Mouse (Mus musculus) liver, embryonic 14.5 days (tissue): ENCODE measurements around the gene Ptprn2. TPM values are rescaled to one million over a fixed set of nuclear protein-coding genes. Genes with fewer than 3 reads are reported as not detected.

Experiments used
- ATAC-seq: fragments of 200-750 bp; cut with Nextera tagmentation; 2 replicates; pipeline ENCODE4 v1.8.0; 2017; ENCODE audit warnings: moderate number of reproducible peaks, mild to moderate bottlenecking, moderate library complexity; ENCODE audit not compliant: insufficient read depth
- DNase-seq, 3 experiments: peaks; one replicate each; pipeline ENCODE4 v3.0.0-alpha.2; 2012 to 2013; ENCODE audit warnings: low read depth in 3 of 3, low spot score in 3 of 3
- H3K27ac ChIP-seq: fragments of 300-500 bp; sonication (generic); 2 replicates; pipeline ENCODE4 v1.5.1; 2014; ENCODE audit warnings: moderate library complexity, mild to moderate bottlenecking, control low read depth, inconsistent platforms
- H3K27me3 ChIP-seq: fragments of 300-500 bp; sonication (generic); 2 replicates; pipeline ENCODE4 v1.6.1; 2014; ENCODE audit warnings: mild to moderate bottlenecking, low read length, moderate library complexity; ENCODE audit not compliant: control insufficient read depth, insufficient read depth
- H3K36me3 ChIP-seq: fragments of 300-500 bp; sonication (generic); replicated peaks from 2 replicates; pipeline ENCODE4 v1.6.1; 2014; ENCODE audit warnings: low read depth; ENCODE audit not compliant: control insufficient read depth, insufficient read depth
- H3K4me1 ChIP-seq, 2 experiments: fragments of 200-500 bp in 1 of 2; fragments of 300-500 bp in 1 of 2; sonication (generic) in 1 of 2; replicated peaks; 2 replicates each; pipeline ENCODE4 v1.6.1; 2012 to 2014; ENCODE audit warnings: antibody characterized with exemption in 1 of 2, inconsistent platforms in 1 of 2, low read length in 1 of 2; ENCODE audit not compliant: control insufficient read depth in 2 of 2, insufficient read depth in 2 of 2
- H3K4me2 ChIP-seq: fragments of 300-500 bp; sonication (generic); 2 replicates; pipeline ENCODE4 v1.6.1; 2014; ENCODE audit warnings: low read depth, mild to moderate bottlenecking, control low read depth, moderate library complexity
- H3K4me3 ChIP-seq, 2 experiments: fragments of 200-500 bp in 1 of 2; fragments of 300-500 bp in 1 of 2; sonication (generic) in 1 of 2; 2 replicates each; pipeline ENCODE4 v1.5.1; 2012 to 2014; ENCODE audit warnings: low read depth in 2 of 2, low read length in 2 of 2, mild to moderate bottlenecking in 2 of 2, control low read depth in 1 of 2, inconsistent platforms in 1 of 2, moderate library complexity in 1 of 2; ENCODE audit not compliant: insufficient read depth in 1 of 2
- H3K9ac ChIP-seq: fragments of 300-500 bp; sonication (generic); replicated peaks from 2 replicates; pipeline ENCODE4 v1.6.1; 2014; ENCODE audit warnings: mild to moderate bottlenecking, control low read depth, moderate library complexity
- H3K9me3 ChIP-seq: fragments of 300-500 bp; sonication (generic); 2 replicates; pipeline ENCODE4 v1.6.1; 2016; ENCODE audit warnings: low read length, mixed read lengths; ENCODE audit not compliant: control insufficient read depth
- CTCF ChIP-seq: IDR thresholded peaks from 2 replicates; pipeline ENCODE4 v1.5.1; 2016; ENCODE audit warnings: antibody characterized with exemption, low read depth, control low read depth
- EP300 ChIP-seq: IDR thresholded peaks from 2 replicates; pipeline ENCODE4 v1.6.1; 2016; ENCODE audit warnings: antibody characterized with exemption, low read depth
- WGBS: fragments of 180-500 bp; shearing (Covaris S2); extraction: QIAGEN DNeasy Blood & Tissue Kit; methylation state at CpG from one replicate; pipeline ENCODE4 v1.1.7; 2014; ENCODE audit not compliant: insufficient replicate concordance; 5-methylcytosine and 5-hydroxymethylcytosine counted together
- polyA plus RNA-seq, 2 experiments: library from polyadenylated mRNA; depleted of rRNA in 1 of 2; stranded (reverse) in 1 of 2; unstranded in 1 of 2; fragments of >200 nt; fragmentation: Nextera tagmentation in 1 of 2; extraction: Ambion mirVana in 1 of 2; gene quantifications; 2 replicates each; pipeline versions ENCODE4 v1.2.1 to v1.2.3; 2012 to 2014

Gene Ptprn2
- polyA plus RNA-seq (2012; rRNA removed) (0.02 and 0.04 TPM in 2 replicates), polyA plus RNA-seq (2014; fragmentation: Nextera tagmentation; extraction: Ambion mirVana) (not detected in 2 replicates)

DNA sequence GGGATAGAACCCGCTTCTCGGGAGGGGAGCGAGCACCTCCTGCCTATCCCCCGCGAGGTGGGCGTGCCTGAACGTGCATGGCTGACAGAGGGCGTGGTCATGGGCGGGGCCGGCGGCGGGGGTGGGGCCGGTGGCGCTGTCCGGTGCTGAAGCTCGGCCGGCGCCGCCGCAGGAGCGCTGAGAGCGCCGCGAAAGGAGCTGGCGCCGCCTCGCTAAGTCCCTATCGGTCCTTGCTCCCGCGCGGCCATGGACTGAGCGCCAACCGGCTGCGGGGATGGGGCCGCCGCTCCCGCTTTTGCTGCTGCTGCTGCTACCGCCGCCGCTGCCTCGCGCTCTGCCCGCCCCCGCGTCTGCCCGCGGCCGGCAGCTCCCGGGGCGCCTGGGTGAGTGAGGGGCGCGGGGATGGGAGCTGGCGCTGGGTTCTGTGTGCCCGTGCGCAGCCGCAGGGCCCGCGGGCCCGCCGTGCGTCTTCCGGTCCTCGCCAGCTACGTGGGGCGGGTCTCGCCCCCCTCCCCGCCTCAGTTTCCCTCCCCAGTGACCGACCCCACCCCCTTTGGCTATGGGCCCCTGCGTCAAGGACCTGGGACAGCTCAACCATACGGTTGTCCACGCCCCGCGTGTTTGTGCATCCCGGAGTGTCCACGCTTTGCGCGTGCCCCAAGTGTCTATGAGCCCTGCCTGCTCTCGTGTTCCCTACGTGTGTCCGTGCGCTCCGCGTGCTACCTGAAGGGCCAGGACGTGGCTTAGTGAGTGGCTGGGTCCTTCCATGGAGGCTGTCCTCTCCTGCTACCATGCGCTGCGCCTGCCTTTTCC lies at the start of gene Ptprn2:
Gene Ptprn2, plus strand, starts transcription at position 130 of the 813 bp plus-strand sequence.
- Histone ChIP-seq H3K27ac (no peak within 1 kb of the TSS), H3K9me3 (no peaks in the 10 kb centered on the region), H3K27me3 (peaks cover 12% of the 10 kb centered on the region), H3K4me2 (peak within 1 kb of the TSS; percentile 58), H3K36me3 (no peaks in the 10 kb centered on the region), H3K9ac (no peak within 1 kb of the TSS), H3K4me1 (peaks cover 0 to 2% of the 10 kb centered on the region in 2 experiments; a peak in 1 of 4 replicates), H3K4me3 (peak within 1 kb of the TSS in 1 of 2 experiments; percentile 31; a peak in 2 of 4 replicates)
- 2% methylated on average over 49 of the region's 86 CpGs for WGBS
- TF ChIP-seq CTCF: no peak
- TF ChIP-seq EP300: no peak
- DNase-seq (peak; percentile 27 to 42 (median 30)), ATAC-seq (peak; percentile 80)

DNA sequence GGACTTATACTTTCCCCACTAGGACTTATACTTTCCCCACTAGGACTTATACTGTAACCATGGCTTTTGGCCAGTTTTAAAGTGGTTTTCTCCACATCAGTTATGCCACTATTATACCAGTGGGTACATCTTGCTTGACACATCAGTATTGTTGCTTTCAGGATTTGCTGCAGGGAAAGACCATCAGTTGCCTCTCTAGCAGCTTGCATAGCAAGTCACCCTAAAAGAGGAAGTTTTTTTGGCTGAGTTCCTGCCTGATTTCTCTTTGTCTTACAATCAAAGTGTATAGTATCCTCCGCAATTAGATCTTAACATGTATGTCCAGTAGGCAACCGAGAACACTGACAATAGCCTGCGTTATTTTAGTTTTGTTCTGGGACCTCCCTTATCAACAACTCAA lies 49.4 kb upstream of the Ptprn2 start:
- no peak for TF ChIP-seq EP300
- TF ChIP-seq CTCF: no peak
- no peak overlapping the region for H3K27ac ChIP-seq
- WGBS: 71% methylated on average over 3 of the region's 3 CpGs
- ATAC-seq: no peak
- peaks cover 84% of the 10 kb centered on the region for H3K36me3 ChIP-seq
- H3K4me1 ChIP-seq: peaks cover 0 to 3% of the 10 kb centered on the region in 2 experiments; a peak in 2 of 4 replicates
- no peaks in the 10 kb centered on the region for H3K9me3 ChIP-seq
- DNase-seq: no peak
- H3K4me3 ChIP-seq: no peak overlapping the region
- no peak overlapping the region for H3K4me2 ChIP-seq
- H3K9ac ChIP-seq: no peak overlapping the region
- no peaks in the 10 kb centered on the region for H3K27me3 ChIP-seq

DNA sequence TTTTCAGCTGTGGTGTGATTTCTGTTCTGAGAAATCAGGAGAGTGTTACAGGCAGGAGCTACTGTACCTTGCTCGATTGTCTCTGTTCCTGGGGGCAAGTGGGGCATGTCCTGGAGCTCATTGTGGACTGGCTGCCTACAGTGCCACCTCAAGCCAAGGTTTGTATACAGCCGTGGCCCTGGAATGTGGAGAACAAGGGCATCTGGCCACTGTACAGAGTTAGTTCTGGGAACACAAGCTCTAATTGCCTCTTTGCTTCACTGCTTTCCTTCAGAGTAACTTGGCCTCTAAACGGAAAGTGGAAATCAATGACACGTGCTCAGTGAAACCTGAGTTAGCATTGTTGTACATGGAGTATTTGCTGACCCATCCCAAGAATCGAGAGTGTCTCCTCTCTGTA lies 46.9 kb upstream of the Ptprn2 start:
- Histone ChIP-seq H3K4me3 (no peak overlapping the region), H3K27me3 (no peaks in the 10 kb centered on the region), H3K9ac (no peak overlapping the region), H3K4me2 (no peak overlapping the region), H3K27ac (no peak overlapping the region), H3K36me3 (peaks cover 86% of the 10 kb centered on the region), H3K9me3 (no peaks in the 10 kb centered on the region), H3K4me1 (peaks cover 0 to 3% of the 10 kb centered on the region in 2 experiments; a peak in 2 of 4 replicates)
- DNase-seq (no peak), ATAC-seq (no peak)
- 87% methylated on average over 5 of the region's 5 CpGs for WGBS
- TF ChIP-seq CTCF (no peak), EP300 (no peak)

DNA sequence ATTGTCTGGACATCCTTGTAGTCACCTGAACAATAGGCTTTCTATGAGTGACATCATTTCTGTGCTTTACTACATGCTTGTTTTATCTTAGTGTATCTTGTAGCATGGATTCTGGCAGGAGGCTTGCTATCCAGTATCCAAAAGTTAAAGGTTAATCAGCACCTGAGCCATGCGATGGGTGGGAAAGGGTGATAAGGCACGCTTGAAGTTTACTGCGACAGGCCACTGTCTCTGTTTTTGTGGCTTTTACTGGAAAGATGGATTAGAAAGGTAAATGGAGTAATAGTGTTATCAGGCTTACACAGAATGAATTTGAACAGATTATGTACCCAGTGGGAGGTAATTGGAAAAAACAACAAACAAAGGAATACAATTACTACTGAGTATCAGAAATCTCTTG lies 43.3 kb upstream of the Ptprn2 start:
- DNase-seq (no peak), ATAC-seq (peak; percentile 57; the same call in 1 of the 2 replicates)
- Histone ChIP-seq H3K9me3 (no peaks in the 10 kb centered on the region), H3K36me3 (peaks cover 94% of the 10 kb centered on the region), H3K4me3 (no peak overlapping the region), H3K9ac (no peak overlapping the region), H3K4me2 (no peak overlapping the region), H3K27me3 (no peaks in the 10 kb centered on the region), H3K4me1 (no peaks in the 10 kb centered on the region), H3K27ac (no peak overlapping the region)
- WGBS: 20% methylated on average over 3 of the region's 3 CpGs
- no peak for TF ChIP-seq CTCF
- TF ChIP-seq EP300: no peak; the same call in 1 of the 2 replicates

DNA sequence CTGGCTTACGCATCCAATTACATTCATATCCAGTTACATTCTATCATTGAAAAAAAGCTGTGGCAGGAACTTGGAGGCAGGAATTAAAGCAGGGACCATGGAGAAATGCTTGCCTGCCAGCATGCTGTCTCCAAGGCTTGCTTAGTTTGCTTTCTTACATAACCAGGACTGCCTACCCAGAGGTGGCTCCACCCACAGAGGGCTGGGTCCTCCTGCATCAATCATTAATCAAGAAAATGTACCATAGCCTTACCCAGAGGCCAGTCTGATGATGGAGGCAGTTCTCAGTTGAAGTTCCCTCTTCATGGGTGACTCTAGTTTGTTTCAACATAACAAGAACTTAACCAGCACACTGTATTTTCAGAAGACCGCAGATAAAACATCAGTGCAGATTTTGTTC lies 36.0 kb upstream of the Ptprn2 start:
- Histone ChIP-seq H3K27ac (no peak overlapping the region), H3K27me3 (no peaks in the 10 kb centered on the region), H3K36me3 (peaks cover 78% of the 10 kb centered on the region), H3K9ac (no peak overlapping the region), H3K4me2 (no peak overlapping the region), H3K4me1 (no peaks in the 10 kb centered on the region), H3K9me3 (no peaks in the 10 kb centered on the region), H3K4me3 (no peak overlapping the region)
- peak in 1 of 3 experiments; percentile 11 for DNase-seq
- no peak for TF ChIP-seq EP300
- TF ChIP-seq CTCF: no peak
- 96% methylated on average over 2 of the region's 2 CpGs for WGBS
- ATAC-seq: 0 out of 2 replicates have a peak, but pooled peaks have one; percentile 26
